Mouse (Mus musculus) cerebellum, adult (tissue): ENCODE data around the gene Slc12a8.

Experiments
- ATAC-seq: cut with Nextera tagmentation; 2 replicates; pipeline ENCODE4 v1.9.2; 2017; ENCODE audit warnings: mild to moderate bottlenecking, moderate library complexity, mixed read lengths; ENCODE audit not compliant: insufficient number of reproducible peaks, low FRiP score, low TSS enrichment

The Slc12a8 gene

GRCm38 (mm10) chr16:33687724-33688123 lies 170.6 kb downstream of the Slc12a8 start:
- ATAC-seq = no peak

- ATAC-seq = no peak
Observed at GRCm38 (mm10) chr16:33690975-33691747, 174.0 kb downstream of the Slc12a8 start.

GRCm38 (mm10) chr16:33693553-33693952 lies 176.4 kb downstream of the Slc12a8 start:
- ATAC-seq = no peak

- peak; percentile 59 for ATAC-seq
Observed at GRCm38 (mm10) chr16:33696811-33697575, 179.9 kb downstream of the Slc12a8 start.

DNA sequence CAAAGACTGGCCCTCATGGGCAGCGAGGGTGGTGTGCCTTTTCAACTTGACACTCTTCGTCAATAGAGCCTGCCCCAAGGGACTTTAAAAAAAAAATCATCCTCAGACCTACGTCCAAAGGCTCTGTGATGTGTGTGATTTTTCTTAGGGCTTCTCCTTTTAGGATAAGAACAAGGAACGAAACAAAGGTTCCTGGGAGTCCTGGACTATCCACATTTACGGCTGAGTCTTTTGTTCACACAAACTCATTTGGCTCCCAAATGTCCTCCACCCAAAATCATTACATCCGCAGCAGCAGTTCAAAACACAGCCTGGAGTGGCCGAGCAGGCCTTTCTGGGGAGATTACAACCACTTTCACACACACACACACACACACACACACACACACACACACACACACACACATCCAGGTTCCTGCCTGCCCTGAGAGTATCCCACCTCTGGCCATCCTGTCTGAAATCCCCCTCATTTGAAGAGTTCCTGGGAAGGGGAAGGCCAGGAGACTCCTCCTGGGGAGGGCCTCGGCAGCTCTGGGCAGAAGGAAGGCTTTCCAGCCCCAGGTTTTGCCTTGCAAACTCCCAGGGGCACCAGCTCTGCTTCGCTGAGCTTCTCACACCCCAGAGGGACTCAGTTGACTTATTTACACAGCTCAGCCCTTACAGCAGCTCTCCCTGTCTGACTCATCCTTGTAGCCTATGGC lies 180.6 kb downstream of the Slc12a8 start:
- ATAC-seq = no peak

DNA sequence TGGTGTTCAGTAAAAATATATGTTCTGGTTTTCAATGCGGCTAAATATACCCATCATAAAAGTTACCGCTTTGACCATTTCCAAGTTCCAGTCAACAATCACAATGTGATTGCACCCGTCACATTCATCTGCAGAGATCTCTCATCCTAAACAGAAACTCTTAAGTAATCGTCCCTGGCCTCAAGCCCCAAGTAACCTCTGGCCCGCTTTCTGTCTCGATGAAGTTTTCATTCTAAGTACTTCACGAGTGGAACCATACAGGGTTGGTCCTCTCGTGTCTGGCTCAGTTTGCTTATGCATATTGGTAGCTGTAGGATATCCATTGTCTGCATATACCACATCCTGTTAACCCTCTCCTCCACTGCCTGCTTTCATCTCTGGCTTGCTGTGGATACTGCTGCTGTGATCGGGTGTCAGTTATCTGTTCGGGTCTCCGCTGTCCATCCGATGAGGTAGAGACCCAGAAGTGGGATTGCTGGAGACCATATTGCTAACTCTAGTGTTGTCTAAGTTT lies 181.2 kb downstream of the Slc12a8 start:
- no peak for ATAC-seq

GRCm38 (mm10) chr16:33700584-33700983 lies 183.5 kb downstream of the Slc12a8 start:
- no peak for ATAC-seq

GRCm38 (mm10) chr16:33701872-33702271 lies 184.7 kb downstream of the Slc12a8 start:
- no peak for ATAC-seq

- ATAC-seq = peak; percentile 49
Observed at GRCm38 (mm10) chr16:33704289-33704688, 187.2 kb downstream of the Slc12a8 start.

DNA sequence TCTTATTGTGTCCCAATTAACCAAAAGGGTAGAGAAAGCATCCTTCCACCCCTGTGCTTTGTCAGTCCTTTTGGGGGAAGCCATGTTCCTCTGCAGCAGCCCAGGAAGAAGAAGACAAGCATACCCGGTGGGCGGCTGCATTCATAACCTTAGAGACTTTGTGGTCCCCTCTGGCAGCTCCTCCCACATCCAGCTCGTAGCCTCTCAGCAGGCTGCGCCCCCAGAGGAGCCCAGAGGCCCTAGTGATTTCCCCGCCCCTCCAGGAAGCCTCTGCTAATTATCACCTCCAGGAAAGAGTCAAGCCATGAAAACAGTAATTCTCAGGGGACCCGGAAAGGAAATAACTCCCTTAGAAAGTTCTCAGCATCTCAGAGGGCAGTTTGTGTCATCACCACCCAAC lies 188.1 kb downstream of the Slc12a8 start:
- ATAC-seq = no peak

- ATAC-seq = no peak
Observed at GRCm38 (mm10) chr16:33706111-33706890, 189.2 kb downstream of the Slc12a8 start.

GRCm38 (mm10) chr16:33708031-33708430 lies 190.9 kb downstream of the Slc12a8 start:
- ATAC-seq = 0 out of 2 replicates have a peak, but pooled peaks have one; percentile 41

GRCm38 (mm10) chr16:33708585-33709397 lies 191.7 kb downstream of the Slc12a8 start:
- ATAC-seq = no peak
